Mouse (Mus musculus): Measurements from ENCODE around the gene Rps12-ps3. TPM values are rescaled to one million over a fixed set of nuclear protein-coding genes. Genes with fewer than 3 reads are reported as not detected.

The Rps12-ps3 gene
- total RNA-seq (2014; fragmentation: Nextera tagmentation) (373 and 396 TPM in 2 replicates), total RNA-seq (2017) (747 and 1,107 TPM in 2 replicates)

DNA sequence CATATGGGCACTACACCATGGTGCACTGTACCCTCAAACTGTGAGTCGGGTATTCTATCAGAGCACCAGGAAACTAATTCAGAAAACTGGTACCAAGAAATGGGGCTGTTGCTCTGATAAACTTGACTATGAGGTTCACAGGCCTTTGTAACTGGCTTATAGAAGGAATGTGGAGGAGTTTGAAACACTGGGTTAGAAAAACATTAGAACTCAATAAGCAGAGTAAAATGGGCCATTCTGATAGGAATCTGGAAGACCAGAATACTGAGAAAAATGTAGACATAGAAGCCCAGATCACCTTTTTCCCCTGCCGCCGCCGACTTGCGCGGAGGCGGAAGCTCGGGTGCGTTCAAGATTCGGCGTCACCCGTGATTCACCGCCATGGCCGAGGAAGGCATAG lies at the start of gene Rps12-ps3:
Gene Rps12-ps3 (plus strand): TSS at position 301 of the 400 bp plus-strand sequence.
- no peak for ATAC-seq (replicated peaks; ENCODE audit: poor library complexity, severe bottlenecking)

DNA sequence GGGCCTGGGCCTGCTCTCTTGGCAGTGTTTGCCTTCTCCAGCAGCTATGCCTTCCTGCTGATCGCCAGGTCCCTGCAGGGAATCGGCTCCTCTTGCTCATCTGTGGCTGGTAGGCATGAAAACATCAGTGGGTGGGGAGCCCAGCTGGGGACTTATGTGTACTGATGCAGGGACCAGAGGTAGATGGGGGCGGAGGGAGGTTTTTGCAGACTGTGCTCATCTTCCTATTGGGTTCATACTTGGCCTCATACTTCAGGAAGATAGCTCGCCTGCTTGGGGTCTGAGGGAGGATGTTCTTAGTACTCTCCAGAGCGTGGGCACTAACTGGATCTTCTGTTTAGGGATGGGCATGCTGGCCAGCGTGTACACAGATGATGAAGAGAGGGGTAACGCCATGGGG lies 48.9 kb upstream of the Rps12-ps3 start:
- ATAC-seq (replicated peaks; ENCODE audit: poor library complexity, severe bottlenecking) = no peak

DNA sequence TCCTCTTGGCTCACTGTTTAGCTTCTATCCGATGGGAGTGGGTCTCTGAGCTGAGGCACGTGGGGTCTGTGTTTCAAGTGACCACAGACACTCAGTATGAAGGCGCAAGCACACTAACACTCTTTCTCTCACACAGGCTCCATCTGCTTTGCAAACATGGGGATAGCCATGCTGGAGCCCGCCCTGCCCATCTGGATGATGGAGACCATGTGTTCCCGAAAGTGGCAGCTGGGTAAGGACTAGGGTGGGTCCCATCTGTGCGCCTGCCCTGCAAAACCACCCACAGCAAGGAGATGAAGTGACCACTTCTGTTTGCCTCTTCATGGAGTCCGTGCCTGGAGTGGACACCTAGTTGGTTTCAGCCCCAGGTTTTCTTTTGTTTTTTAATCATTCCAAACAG lies 45.7 kb upstream of the Rps12-ps3 start:
- ATAC-seq (replicated peaks; ENCODE audit: poor library complexity, severe bottlenecking) = no peak

DNA sequence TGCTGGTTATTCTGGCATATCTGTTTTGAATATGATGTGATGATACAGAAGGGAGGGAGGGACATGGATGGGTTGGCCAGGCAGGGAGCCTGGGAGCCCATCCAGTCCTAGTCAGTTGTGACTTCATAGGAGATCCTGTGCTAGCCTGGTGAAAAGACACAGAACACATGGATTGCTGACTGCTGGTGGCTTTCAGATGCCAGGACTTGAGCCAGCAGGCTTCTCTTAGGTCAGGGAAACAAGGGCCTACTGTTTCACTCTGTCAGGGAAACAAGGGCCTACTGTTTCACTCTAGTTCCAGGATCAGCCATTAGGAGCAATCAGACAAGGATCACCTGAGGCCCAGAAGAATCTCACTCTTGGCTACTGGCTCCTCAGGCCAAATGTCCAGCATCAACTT lies 41.2 kb upstream of the Rps12-ps3 start:
- ATAC-seq (replicated peaks; ENCODE audit: poor library complexity, severe bottlenecking) = no peak

DNA sequence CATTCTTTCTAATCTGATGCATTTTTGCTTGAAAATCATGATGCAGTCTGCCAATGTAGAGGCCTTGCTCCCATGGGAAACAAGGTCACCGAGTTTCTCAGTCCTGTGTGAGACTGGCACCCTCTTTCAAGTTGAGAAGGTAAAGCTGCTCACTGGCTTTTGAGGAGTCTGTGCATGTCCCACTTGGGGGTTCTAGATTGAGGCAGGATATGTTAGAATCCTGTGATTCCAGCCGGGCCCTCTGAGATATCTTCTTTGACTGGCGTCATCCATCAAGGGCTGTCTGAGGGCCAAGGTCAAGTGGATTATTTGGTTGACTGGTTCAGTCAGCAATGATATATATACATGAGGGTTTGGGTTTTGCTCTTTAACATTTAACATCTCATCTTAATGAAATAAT lies 40.1 kb upstream of the Rps12-ps3 start:
- ATAC-seq (replicated peaks; ENCODE audit: poor library complexity, severe bottlenecking) = no peak

DNA sequence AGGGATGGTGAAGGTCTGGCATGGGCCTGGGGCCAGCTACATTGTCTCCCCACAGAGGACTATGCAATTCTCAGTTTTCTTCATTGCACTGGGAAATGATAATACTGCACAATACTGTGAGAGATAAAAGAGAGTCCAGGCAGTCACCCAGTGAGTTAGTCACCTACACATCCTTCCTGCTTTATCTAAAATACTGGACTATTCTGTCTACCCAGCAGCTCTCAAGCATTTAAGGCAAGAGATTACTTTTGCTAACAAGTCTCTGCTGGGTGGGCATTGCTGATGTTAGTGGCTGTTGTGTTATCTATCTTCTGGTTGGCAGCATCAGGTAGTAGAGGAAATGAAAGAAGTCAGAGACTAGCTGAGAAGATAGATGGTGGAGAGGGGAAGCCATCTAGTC lies 33.0 kb upstream of the Rps12-ps3 start:
- no peak for ATAC-seq (replicated peaks; ENCODE audit: poor library complexity, severe bottlenecking)

DNA sequence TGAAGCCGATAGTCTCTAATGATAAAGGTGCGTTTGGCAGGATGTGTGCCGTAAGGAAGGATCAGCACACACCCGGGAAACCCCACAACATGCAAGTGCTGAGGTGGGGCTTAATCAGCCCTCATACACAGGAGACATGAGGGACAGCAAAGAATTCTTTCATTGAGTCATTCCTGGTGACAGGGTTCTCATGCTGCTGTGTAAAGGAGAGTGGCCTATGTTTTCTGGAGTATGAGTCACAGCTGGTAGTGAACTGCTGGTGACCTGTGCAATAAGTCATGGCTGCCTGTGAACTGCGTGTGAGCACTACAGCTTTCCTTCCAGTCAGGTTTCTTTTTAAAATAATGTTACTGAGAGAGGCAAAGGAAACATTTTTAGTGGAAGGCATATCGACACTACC lies 32.3 kb upstream of the Rps12-ps3 start:
- no peak; the same call in 1 of the 2 replicates for ATAC-seq (replicated peaks; ENCODE audit: poor library complexity, severe bottlenecking)

DNA sequence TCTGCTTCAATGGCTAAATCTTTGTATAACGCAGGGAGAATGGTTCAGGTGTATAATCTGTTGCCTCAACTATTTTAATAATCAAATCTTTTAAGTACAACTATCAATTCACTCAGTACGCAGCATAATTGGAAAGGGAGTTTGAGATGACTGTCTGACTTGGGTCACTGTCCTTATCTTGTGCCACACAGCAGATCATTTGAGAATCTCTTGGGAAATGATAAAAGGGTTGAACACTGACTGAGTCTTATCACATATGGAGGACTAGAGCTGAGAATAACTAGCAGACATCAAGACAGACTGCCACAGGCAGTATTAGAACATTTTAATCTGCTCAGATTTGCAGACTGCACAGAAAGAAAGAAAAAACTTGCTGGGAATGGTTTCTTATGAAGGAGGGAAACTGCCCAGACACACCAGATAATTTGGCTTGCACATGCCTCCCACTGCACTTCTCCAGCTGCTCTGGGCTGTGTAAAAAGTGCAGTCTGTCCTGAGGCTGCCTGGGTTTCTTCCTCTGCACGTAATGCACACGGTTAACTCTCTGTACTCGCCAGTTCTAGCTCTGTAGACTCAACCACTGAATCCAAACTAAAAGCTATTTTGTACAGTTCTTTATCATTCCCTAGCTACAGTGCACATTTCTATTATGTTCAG lies 29.8 kb upstream of the Rps12-ps3 start:
- ATAC-seq (replicated peaks; ENCODE audit: poor library complexity, severe bottlenecking) = no peak

DNA sequence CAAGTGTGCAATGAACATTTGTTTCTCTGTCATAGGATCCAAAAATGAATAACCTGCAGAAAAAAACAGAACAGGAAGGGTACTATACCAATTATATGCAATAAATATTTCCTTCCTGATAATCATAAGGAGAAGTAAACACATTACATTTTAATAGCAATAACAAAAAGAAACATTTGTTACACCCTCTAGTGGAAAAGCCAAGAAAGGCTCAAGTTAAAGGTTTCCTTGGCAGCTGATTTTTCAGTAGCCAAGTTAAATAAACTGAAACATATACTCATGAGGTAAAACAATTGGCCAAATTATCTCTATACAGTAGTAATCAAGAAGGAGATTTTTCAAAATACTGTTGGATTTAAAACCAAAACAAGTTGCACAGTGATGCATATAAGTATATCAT lies 6.8 kb upstream of the Rps12-ps3 start:
- ATAC-seq (replicated peaks; ENCODE audit: poor library complexity, severe bottlenecking) = no peak

DNA sequence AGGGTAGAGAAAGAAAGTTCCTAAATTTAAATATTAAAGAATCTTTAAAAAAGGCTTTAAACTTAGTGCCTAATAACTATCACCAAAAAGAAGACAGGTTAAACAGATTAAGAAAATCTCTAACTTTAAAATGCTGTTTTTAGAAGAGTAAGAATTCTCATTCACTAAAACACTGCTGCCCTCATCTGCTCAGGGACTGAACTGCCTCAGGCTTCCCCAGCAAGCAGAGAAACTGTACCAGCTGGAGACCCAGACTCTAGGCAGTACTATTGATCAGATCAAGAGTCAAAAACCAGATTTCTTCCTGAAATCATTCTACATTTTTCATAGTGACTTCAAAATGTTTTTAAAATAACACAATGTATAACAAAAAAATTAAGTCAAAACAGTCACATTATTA lies 5.5 kb upstream of the Rps12-ps3 start:
- ATAC-seq (replicated peaks; ENCODE audit: poor library complexity, severe bottlenecking) = no peak; the same call in 1 of the 2 replicates

DNA sequence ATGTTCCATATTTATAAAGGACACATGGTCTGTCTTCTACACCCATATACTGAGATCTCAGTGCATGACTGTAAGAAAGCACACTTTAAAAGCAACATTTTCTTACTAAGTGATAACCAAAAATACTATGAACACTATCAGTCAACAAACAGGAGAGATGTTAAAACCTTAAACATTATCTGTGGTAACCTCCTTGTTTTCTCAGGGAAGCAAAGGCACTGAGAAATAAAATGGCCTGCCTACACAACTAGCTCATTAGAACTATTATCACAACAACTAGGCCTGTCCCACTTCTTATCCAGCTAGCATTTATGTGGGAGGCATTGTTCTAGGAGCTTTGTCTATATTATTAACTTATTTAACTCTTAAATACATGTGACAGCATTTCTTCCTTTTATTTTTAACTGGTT lies 8.7 kb downstream of the Rps12-ps3 start:
- ATAC-seq (replicated peaks; ENCODE audit: poor library complexity, severe bottlenecking) = no peak

DNA sequence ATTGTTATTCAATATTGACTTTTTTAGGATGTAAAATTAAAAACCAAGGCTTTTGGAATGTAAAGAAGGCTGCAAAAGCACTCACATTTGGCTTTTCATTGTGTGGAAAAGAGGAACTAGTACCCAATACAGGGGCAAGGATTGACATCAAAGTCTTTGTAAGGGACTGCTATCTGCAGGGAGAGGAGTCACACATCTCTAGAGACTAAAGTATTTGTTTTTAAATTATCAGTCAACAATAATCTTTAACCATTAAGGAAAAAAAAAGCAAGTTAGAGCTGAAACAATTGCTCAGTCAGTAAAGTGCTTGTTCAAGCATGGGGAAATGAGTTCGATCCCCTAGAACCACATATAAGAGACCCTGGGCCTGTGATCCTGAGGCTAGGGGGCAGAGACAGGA lies 14.6 kb downstream of the Rps12-ps3 start:
- no peak for ATAC-seq (replicated peaks; ENCODE audit: poor library complexity, severe bottlenecking)

DNA sequence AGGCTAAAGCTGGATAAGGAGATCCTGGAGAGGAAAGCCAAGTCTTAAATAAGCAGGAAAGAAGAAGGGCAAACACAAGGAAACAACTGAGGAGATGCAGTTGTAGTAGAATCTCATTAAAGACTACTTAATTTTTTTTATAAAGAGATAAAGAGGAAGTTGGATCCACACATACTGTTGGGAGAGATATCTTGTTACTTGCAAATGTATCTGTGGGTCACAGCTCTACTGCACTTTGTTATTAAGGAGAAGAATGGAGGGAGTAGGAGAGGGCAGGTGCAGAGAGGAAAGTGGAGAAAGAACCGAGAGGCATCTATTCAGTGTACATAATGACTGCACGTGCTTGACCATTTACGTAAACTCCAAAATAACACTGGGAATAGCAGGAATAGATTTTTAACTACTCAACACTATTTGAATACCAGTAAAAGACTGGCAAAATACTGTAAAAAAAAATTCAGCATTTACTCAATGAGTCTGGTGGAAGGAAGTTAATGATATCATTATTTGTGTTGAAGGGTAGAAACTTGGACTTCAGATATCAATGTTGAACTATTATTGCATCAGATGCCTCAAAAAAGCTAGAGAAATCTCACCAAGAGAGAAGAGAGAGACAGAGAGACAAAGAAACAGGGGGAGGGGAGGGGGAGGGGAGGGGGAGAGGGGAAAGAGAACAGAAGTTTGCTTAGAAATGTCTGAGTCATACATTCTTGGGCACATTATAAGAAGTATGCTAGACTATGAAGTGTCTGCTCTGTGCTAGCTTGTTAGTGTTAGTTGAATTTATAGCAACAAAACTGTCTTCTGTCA lies 16.0 kb downstream of the Rps12-ps3 start:
- peak; percentile 35; the same call in 1 of the 2 replicates for ATAC-seq (replicated peaks; ENCODE audit: poor library complexity, severe bottlenecking)

DNA sequence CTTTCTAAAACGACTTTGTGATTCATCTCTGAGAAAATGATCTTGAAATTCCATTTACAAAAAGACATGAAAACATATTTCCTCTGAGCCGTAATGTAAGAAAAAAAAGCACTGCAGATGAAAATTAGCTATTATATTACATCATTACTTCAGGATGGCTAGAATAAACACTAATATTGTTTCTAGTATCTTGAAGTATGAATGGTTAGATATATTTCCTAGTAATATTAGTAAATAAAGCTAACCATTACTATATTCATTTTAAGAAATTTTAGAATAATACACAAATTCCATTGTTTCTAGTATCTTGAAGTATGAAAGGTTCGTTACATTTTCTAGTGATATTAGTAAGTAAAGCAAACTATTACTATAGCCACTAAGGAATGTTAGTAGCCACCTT lies 17.8 kb downstream of the Rps12-ps3 start:
- ATAC-seq (replicated peaks; ENCODE audit: poor library complexity, severe bottlenecking) = no peak

DNA sequence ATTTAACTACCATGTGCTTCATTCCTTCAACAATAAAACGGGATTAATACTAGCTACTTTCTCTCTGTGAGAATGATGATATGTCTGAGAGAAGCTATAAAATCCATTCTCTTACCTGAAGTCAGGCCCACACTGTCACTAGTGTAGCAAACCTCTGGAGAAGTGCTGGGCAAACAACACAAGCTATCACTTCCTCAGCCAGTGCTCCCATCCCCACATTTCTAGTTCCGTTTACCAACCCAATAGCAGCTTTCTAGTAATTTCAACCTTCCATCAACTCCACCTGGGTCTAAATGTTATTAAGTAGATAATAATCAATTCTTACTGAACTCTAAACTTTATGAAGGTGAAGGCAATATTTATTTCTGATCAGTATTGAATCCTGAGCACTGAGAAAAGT lies 20.9 kb downstream of the Rps12-ps3 start:
- no peak for ATAC-seq (replicated peaks; ENCODE audit: poor library complexity, severe bottlenecking)

DNA sequence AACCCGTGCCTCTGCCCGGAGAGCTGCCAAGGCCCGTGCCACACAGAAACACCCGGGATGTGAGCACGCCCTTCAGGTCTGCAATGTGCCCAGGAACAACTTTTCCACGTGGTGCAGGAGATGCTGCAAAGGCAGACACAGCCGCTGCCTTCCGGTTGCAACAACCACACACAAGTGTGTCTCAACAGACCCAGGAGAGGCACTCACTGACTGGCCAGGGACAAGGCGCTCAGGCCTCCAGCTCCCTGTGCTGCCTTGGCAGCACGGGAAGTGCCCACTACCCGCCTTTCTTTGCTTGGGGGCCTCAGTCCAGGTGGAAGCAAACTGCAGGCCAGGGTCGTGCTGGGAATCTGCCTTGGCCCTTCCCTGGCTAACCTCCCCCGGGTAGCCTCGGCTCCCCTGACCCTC lies 22.2 kb downstream of the Rps12-ps3 start:
- peak; percentile 80 for ATAC-seq (replicated peaks; ENCODE audit: poor library complexity, severe bottlenecking)

DNA sequence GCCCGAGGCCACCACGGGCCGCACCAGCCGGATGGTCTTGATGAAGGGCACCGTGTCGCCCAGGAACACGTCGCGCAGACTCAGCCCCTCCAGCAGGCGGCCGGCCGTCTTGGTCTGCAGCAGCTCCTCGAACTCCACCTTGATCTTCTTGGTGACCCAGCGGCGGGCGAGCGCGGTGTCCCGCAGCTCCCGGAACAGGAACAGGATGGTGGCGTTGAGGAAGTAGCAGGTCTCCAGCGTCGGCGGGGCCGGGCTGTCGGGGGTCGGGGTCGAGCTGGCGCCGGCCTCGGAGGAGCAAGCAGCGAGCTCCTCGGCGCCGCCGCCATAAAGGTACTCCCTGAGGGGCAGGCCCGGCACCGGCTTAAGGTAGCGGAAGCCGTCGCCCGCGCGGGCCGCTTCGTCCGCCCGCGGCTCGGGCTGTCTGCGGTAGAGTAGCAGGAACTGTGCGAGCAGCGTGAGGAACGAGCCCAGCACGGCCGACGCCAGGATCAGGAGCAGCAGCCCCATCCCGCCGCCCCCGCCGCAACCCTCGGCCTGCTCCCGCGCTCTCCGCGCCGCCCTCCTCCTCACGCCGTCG lies 23.1 kb downstream of the Rps12-ps3 start:
- peak; percentile 54 for ATAC-seq (replicated peaks; ENCODE audit: poor library complexity, severe bottlenecking)

DNA sequence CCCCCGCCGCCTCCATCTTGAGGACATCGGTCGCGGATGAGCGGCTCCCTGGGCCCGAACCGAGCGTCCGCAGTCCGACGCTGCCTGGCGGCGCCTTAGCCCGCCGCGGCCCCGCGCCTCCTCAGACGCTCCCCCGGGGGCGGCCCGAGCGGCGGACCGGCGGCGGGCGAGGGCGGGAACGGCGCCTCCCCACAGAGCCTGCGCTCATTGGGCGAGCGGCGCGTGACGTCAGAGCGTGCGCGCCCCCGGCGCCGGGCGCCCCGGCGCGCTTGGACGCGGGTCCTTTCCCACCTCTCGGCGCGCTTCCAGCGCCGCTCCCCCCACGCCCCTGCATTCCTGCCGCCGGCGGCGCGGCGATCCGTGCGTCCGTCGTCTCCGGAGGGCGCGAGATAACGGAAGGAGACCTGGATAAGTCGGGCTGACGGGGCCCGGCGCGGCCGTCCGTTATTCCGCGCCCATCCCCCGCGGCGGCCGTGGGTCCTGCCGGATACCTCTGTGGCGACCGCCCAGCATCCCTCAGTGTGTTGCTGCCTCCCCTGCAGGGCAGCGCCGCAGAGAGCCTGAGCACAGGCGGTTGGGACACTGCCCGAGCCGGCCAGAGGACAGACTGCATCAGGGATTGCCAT lies 23.7 kb downstream of the Rps12-ps3 start, which contains the start of gene Pdzd8:
Gene Pdzd8 (minus strand): TSS at position 123 of the 626 bp plus-strand sequence.
- peak; percentile 38 for ATAC-seq (replicated peaks; ENCODE audit: poor library complexity, severe bottlenecking)

DNA sequence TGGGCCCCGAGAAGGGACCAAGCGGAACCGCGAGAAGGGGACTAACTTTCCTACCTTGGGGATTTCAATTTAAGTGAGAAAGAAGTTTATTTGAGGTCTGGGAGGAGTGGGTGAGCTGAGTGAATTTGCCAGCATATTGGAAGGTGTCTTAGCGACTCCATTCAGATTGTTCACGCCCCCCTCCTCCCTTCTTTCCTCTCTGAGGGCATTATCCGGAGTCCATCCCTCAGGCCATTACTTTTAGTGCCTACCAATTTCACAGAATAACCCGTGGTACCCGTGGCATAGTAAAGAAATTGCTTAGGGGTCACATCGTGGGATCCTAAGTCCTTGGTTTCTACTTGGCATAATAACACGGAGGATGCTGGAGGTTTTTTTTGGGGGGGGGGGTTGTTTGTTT lies 24.2 kb downstream of the Rps12-ps3 start:
- ATAC-seq (replicated peaks; ENCODE audit: poor library complexity, severe bottlenecking) = no peak

DNA sequence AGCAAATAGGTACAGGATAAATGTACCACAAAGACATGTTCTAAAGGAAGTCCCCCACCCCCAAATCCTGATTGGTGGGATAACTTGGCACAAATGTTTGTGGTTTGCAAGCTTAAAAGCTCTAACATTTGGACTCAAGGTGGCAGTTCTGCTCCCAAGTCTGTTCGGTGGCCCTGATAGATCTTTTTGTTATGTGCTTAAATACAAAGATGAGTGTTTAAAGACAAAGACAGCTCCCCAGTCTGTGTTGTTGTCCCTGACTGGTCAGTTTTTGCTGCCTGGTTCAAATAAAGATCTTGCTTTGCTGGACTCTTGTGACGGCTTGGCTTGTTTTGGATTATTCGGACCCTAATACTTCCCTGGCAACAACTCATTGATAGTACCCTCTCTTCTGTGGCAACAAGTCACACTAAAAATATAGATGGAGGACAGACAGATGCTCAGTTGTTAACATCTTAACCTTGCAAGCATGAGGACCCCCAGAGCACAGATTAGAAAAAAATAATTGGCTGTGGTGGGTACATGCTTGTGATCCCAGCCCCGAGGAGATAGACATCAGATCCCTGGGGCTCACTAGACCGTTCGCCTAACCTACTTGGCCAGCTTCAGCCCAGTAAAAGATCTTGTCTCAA lies 27.4 kb downstream of the Rps12-ps3 start:
- ATAC-seq (replicated peaks; ENCODE audit: poor library complexity, severe bottlenecking) = no peak
